Mouse (Mus musculus) forebrain, embryonic 12.5 days (tissue): ENCODE results near the gene Ace. TPM values are rescaled to one million over a fixed set of nuclear protein-coding genes. Genes with fewer than 3 reads are reported as not detected.
A peak's percentile ranks its signal among the peaks of the same experiment; 100 is the strongest.

ENCODE experiments used
- ATAC-seq: fragments of 200-750 bp; cut with Nextera tagmentation; 2 replicates; pipeline ENCODE4 v1.8.0; 2017; ENCODE audit warnings: moderate TSS enrichment; ENCODE audit not compliant: low FRiP score
- H3K27ac ChIP-seq: fragments of 300-500 bp; sonication (generic); 2 replicates; pipeline ENCODE4 v1.5.1; 2016; ENCODE audit warnings: mild to moderate bottlenecking
- H3K27me3 ChIP-seq: fragments of 300-500 bp; sonication (generic); 2 replicates; pipeline ENCODE4 v1.6.1; 2016; ENCODE audit warnings: mild to moderate bottlenecking
- H3K36me3 ChIP-seq: fragments of 300-500 bp; sonication (generic); replicated peaks from 2 replicates; pipeline ENCODE4 v1.6.1; 2016; ENCODE audit warnings: mild to moderate bottlenecking
- H3K4me1 ChIP-seq: fragments of 300-500 bp; sonication (generic); 2 replicates; pipeline ENCODE4 v1.6.1; 2016
- H3K4me2 ChIP-seq: fragments of 300-500 bp; sonication (generic); 2 replicates; pipeline ENCODE4 v1.6.1; 2016; ENCODE audit warnings: mild to moderate bottlenecking, moderate library complexity
- H3K4me3 ChIP-seq: fragments of 300-500 bp; sonication (generic); replicated peaks from 2 replicates; pipeline ENCODE4 v1.5.1; 2016; ENCODE audit warnings: mild to moderate bottlenecking
- H3K9ac ChIP-seq: fragments of 300-500 bp; sonication (generic); 2 replicates; pipeline ENCODE4 v1.6.1; 2016; ENCODE audit warnings: mild to moderate bottlenecking
- H3K9me3 ChIP-seq: fragments of 300-500 bp; sonication (generic); 2 replicates; pipeline ENCODE4 v1.6.1; 2016
- WGBS: fragments of 180-500 bp; shearing (Covaris S2); methylation state at CpG from one replicate; pipeline ENCODE4 v1.1.7; 2016; 5-methylcytosine and 5-hydroxymethylcytosine counted together
- polyA plus RNA-seq: library from polyadenylated mRNA; unstranded; fragments of >200 nt; fragmentation: Nextera tagmentation; extraction: Ambion mirVana; gene quantifications from 2 replicates; pipeline ENCODE4 v1.2.1, GENCODE M21; 2016

Gene Ace
- polyA plus RNA-seq, result 0.60 and 0.78 TPM in 2 replicates

DNA sequence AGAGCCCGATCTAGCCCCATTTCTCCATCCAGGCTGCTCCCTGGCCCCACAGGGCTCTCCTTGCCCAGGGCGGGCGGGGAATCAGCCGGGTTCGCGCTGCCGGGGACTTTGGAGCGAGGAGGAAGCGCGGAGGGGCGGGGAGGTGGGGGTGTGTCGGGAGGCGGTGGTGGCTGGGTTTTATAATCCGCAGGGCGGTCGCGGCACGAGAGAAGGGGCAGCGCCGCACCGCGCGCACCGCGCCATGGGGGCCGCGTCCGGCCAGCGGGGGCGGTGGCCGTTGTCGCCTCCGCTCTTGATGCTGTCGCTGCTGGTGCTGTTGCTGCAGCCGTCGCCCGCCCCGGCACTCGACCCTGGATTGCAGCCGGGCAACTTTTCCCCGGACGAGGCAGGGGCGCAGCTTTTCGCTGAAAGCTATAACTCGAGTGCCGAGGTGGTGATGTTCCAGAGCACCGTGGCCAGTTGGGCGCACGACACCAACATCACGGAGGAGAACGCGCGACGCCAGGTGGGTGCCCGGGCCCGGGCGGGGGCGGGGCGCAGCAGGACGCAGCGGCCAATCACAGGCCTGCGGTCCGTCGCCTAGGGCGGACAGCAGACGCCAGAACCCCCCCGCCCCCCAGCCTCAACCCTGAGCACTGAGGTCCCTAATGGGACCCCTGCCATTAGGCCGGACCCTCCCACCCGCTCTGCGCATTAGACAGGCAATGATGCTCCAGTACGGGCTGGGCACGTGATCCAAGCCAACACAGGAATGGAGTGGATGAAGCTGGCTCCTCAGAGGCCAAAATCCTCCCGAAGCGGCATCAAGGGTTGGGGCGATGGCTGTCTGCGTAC is at the start of gene Ace:
TSS of gene Ace (plus strand) at position 205 of the 834 bp plus-strand sequence.
- peaks cover 55% of the 10 kb centered on the region for H3K27me3 ChIP-seq
- no peak within 1 kb of the TSS for H3K27ac ChIP-seq
- ATAC-seq, result peak; percentile 65
- WGBS, result under 1% methylated on average over 67 of the region's 76 CpGs
- H3K4me1 ChIP-seq, result peaks cover 15% of the 10 kb centered on the region
- H3K4me3 ChIP-seq, result peak within 1 kb of the TSS; percentile 61
- no peaks in the 10 kb centered on the region for H3K36me3 ChIP-seq
- peak within 1 kb of the TSS; percentile 99 for H3K4me2 ChIP-seq
- no peaks in the 10 kb centered on the region for H3K9me3 ChIP-seq
- peak within 1 kb of the TSS; percentile 58 for H3K9ac ChIP-seq

DNA sequence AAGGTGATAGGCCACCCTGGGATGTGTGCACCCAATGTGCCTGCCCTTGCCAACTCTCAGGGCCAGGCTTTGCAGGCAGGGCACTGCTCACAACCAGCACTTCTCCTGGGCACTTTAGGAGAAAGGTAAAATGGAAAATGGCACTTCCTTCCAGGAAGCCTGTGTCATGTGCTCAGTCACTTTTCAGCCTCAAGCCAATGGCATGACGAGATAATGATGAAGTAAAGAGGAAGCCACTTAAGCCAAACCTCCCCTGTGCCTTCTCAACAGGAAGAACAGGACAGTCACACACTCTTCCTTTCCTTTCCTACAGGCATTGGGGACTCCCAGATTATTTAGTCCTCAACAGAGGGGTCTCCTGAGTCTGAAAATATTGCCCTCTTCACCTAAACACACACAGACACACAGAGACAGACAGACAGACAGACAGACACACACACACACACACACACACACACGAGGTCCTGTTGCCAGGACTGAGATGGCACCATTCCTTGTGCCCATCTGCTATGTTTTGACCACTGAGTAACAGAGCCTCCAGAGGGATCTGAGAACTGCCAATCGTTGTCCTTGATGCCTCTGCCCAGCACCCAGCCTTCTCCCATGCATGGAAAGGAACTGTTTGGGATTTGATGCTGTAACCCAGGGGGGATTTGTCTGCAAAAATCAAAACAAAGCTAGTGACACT is 47.5 kb upstream of the Ace start:
- no peak overlapping the region for H3K27ac ChIP-seq
- H3K27me3 ChIP-seq, result no peaks in the 10 kb centered on the region
- no peaks in the 10 kb centered on the region for H3K9me3 ChIP-seq
- no peaks in the 10 kb centered on the region for H3K4me1 ChIP-seq
- H3K4me2 ChIP-seq, result no peak overlapping the region
- 87% methylated on average over 3 of the region's 3 CpGs for WGBS
- no peak overlapping the region for H3K9ac ChIP-seq
- ATAC-seq, result no peak
- H3K36me3 ChIP-seq, result peaks cover 42% of the 10 kb centered on the region
- no peak overlapping the region for H3K4me3 ChIP-seq

DNA sequence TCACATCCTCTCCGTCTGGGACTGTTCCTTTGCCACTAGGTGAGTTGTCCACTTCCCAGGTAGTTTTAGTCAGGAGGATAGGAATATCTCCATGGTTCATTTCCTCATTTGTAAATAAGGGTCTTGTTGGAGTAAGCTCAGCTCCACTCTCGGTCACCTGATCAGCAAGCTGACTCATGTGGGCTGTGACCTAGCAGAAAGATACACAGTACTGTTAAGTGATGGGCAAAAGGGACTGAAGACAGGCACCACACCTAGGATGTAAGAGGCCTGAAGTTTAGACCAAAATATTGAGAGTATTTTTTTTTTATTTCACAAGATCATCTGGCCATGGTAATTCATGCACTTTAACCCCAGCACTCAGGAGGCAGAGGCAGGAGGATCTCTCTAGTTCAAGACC is 46.9 kb upstream of the Ace start:
- no peak overlapping the region for H3K4me2 ChIP-seq
- 90% methylated on average over 2 of the region's 2 CpGs for WGBS
- H3K36me3 ChIP-seq, result peaks cover 42% of the 10 kb centered on the region
- ATAC-seq, result no peak
- no peak overlapping the region for H3K4me3 ChIP-seq
- no peak overlapping the region for H3K9ac ChIP-seq
- no peaks in the 10 kb centered on the region for H3K4me1 ChIP-seq
- H3K27ac ChIP-seq, result no peak overlapping the region
- H3K9me3 ChIP-seq, result no peaks in the 10 kb centered on the region
- no peaks in the 10 kb centered on the region for H3K27me3 ChIP-seq

DNA sequence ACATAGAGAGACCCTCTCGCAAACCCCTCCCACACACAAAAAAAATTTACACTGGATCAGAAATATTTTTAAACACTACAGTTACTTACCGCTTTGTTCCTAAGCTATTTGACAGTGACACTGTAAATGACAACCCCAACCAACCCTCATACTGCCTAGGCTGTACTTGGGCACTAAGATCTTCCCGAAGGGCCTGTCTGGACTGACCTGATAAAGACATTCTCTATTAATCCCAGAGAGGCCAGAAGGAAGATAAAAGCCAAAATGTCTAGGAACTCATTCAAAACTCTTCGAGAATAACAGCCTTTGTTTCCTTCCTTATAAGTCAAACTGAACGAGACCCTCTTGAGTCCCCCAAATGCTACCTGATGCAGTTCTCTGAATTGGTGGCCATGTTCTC is 46.5 kb upstream of the Ace start:
- 92% methylated on average over 5 of the region's 5 CpGs for WGBS
- Histone ChIP-seq H3K4me3 (no peak overlapping the region), H3K27me3 (no peaks in the 10 kb centered on the region), H3K4me2 (no peak overlapping the region), H3K9me3 (no peaks in the 10 kb centered on the region), H3K27ac (no peak overlapping the region), H3K4me1 (no peaks in the 10 kb centered on the region), H3K9ac (no peak overlapping the region), H3K36me3 (peaks cover 42% of the 10 kb centered on the region)
- ATAC-seq, result no peak

DNA sequence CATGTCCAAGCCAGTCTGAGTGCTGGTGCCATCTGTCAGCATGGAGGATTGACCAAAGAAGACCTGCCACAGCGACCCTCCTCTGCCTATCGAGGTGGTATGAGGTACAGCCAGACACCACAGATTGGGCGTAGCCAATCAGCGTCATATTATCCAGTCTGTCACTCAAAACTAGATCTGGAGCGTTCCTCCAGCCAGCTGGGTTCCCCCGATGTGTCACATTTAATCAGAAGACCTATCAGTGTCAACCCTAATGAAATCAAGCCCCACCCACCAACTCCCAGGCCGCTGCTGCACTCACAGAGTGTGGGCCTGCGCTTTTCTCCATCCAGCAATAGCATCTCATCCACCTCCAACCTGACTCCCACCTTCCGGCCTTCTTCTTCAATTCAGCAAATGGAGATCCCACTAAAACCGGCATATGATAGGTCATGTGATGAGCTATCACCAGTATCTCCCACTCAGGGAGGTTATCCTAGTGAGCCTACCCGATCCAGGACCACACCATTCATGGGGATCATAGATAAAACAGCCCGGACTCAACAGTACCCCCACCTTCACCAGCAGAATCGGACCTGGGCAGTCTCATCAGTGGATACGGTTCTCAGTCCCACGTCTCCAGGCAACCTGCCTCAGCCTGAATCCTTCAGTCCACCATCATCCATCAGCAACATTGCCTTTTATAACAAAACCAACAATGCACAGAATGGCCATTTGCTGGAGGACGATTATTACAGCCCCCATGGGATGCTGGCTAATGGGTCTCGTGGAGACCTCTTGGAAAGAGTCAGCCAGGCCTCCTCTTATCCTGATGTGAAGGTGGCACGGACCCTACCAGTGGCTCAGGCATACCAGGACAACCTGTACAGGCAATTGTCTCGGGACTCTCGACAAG is 44.7 kb upstream of the Ace start:
- H3K36me3 ChIP-seq, result peaks cover 35% of the 10 kb centered on the region
- no peak overlapping the region for H3K4me3 ChIP-seq
- 94% methylated on average over 20 of the region's 20 CpGs for WGBS
- ATAC-seq, result no peak
- no peak overlapping the region for H3K9ac ChIP-seq
- H3K9me3 ChIP-seq, result no peaks in the 10 kb centered on the region
- H3K27ac ChIP-seq, result no peak overlapping the region
- H3K27me3 ChIP-seq, result no peaks in the 10 kb centered on the region
- H3K4me1 ChIP-seq, result peaks cover 5% of the 10 kb centered on the region
- no peak overlapping the region for H3K4me2 ChIP-seq

DNA sequence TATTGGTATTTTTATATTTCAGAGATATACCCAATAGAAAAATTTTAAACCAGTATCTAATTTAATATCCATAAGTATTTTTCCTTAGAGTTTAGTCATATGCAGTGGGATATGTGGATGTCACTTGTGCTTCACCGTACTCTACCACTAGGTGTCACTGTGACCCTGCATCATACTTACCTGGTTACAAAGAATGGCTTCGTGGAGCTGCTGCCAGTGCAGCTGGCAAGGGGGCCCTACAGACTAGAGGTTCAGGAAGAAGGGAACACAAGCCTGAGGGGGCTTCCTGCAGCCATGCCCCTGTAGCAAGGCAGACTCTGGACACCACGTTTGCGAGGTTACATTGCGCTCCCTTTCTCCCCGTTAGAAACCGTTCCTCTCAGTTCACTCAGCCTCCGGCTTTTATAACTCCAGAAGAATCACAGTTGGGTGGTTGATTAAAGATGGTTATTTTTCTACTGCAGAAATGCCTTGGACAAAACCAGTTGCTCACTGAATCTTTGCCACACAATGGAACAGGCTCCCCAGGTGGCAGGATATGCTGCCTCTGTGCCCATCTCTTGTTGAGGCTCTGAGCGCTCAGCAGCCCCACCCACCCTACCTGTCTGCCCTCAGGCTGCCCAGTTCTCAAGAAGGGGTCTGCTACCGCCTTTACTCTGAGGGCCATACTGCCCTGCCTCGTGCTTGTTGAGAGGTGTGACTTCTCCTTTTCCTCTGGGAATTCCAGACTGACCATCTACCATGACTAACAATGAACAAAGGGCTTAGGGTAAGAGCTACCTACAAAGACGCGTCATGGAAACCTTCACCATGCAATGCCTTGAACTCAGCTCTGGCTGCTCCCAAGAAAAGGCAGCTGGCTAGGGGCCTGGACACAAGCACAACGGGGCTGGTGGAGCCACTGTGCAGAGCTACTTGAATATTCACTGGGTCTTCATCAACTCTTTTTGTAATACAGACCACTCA is 40.4 kb upstream of the Ace start:
- Histone ChIP-seq H3K4me2 (no peak overlapping the region), H3K27me3 (no peaks in the 10 kb centered on the region), H3K27ac (no peak overlapping the region), H3K4me1 (peaks cover 5% of the 10 kb centered on the region), H3K9me3 (no peaks in the 10 kb centered on the region), H3K36me3 (peaks cover 14% of the 10 kb centered on the region; the same call in 1 of the 2 replicates), H3K4me3 (no peak overlapping the region), H3K9ac (no peak overlapping the region)
- WGBS, result 56% methylated on average over 14 of the region's 14 CpGs
- peak; percentile 83 for ATAC-seq

DNA sequence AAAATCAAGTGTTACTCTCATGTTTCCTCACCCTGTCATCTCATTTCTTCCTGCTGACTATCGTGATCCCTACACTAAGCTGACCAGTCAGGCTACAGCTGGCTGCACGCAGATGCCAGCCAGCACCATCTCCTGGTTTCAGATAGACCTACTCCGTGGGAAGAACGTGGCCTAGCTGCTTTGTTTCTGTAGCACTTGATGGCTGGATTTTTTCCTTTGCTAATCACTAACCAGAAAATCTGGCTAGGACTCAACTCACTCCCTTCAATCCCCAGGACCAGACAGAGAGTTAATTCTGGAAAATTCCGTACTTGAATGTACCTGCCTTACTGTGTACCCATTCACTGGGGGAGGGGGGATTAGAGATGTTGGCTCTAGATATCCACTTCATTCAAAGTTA is 39.6 kb upstream of the Ace start:
- Histone ChIP-seq H3K9ac (no peak overlapping the region), H3K4me2 (no peak overlapping the region), H3K4me3 (no peak overlapping the region), H3K27me3 (no peaks in the 10 kb centered on the region), H3K36me3 (0 out of 2 replicates have a peak, but pooled peaks cover 7% of the 10 kb centered on the region), H3K9me3 (no peaks in the 10 kb centered on the region), H3K4me1 (peaks cover 5% of the 10 kb centered on the region), H3K27ac (no peak overlapping the region)
- ATAC-seq, result no peak
- WGBS, result 70% methylated on average over 5 of the region's 5 CpGs

DNA sequence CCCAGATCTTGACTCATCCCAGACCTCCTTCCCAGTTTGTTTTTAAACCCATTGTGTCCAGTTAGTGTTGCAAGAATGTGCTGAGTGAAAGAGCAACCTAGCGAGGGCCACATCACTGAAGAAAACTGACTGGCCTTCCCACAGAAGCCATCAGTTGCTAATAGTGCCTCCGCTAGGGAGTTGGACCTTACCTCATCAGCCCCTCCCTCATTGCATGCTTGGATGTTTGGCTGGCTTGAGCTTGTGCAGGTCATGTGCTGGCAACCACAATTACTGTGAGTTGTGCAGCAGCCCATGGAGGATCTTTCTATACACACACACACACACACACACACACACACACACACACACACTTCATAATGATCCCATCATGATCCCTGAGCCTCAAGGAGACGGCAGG is 36.4 kb upstream of the Ace start:
- Histone ChIP-seq H3K27me3 (no peaks in the 10 kb centered on the region), H3K27ac (no peak overlapping the region), H3K4me1 (peaks cover 20% of the 10 kb centered on the region), H3K9me3 (no peaks in the 10 kb centered on the region), H3K36me3 (0 out of 2 replicates have a peak, but pooled peaks cover 11% of the 10 kb centered on the region), H3K4me2 (no peak overlapping the region), H3K4me3 (no peak overlapping the region), H3K9ac (no peak overlapping the region)
- WGBS, result 80% methylated on average over 3 of the region's 3 CpGs
- ATAC-seq, result no peak

DNA sequence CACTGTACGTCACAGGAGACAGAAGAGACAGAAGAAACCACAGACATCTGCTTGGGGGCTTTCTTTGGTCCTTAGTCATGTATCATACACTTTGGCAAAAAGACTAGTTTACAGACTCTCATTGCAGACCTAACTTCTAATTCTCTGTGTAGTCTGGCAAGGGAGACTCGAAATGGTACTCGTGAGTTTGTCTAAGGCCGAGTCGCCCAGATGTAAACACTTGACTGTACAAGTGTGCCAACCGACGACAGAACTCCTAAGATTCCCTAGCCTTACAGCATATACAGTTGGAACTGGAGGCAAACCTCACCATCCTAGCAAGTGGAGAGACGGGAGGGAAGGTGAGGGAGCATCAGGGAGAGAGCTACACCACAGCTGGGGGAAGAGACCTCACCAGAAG is 34.0 kb upstream of the Ace start:
- Histone ChIP-seq H3K36me3 (0 out of 2 replicates have a peak, but pooled peaks cover 11% of the 10 kb centered on the region), H3K9me3 (no peaks in the 10 kb centered on the region), H3K4me1 (peaks cover 17% of the 10 kb centered on the region), H3K4me2 (no peak overlapping the region), H3K4me3 (no peak overlapping the region), H3K27me3 (no peaks in the 10 kb centered on the region), H3K9ac (no peak overlapping the region), H3K27ac (no peak overlapping the region)
- ATAC-seq, result no peak
- WGBS, result 91% methylated on average over 8 of the region's 8 CpGs

DNA sequence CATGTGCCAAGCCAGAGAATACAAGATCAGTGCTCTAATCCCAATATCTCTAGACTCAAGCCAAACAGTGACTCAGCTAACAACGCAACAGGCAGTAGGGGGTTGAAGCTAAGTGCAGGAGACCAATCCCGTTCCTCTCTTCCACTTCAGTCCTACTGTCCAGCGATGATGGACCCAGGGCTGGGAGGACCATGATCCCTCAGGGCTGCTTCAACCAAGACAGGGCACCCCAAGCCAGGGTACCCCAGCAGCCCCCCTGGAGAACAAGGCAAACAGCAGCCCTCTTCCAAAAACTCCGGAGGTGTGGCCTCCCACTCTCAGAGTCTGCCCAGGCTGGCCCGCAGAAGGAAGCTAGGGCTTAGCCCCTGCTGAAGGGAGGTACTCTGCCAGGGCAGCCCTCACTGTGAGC is 33.4 kb upstream of the Ace start:
- Histone ChIP-seq H3K9me3 (no peaks in the 10 kb centered on the region), H3K27me3 (no peaks in the 10 kb centered on the region), H3K27ac (0 out of 2 replicates have a peak overlapping the region, but pooled peaks have one; percentile 5), H3K36me3 (0 out of 2 replicates have a peak, but pooled peaks cover 11% of the 10 kb centered on the region), H3K4me2 (no peak overlapping the region), H3K4me3 (no peak overlapping the region), H3K4me1 (peaks cover 18% of the 10 kb centered on the region), H3K9ac (no peak overlapping the region)
- WGBS, result 77% methylated on average over 5 of the region's 5 CpGs
- ATAC-seq, result 0 out of 2 replicates have a peak, but pooled peaks have one; percentile 27

DNA sequence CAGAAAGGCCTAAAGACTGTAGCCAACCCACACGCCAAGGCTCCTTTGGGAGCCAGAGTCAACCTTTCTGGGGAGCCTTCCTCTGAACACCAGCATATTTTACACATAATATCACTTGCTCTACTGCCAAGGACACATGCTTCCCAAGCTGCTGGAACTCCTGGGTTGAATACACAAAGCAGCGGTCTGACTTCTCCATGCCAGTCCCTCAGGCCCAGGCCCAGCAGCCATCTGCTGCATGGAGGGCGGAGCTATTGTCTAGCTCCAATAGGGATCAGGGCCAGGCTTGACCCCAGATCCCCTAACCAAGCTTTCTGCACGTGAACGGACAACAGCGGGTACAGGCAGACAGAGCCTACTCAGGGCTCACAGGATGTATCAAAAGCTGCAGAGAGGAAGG is 32.9 kb upstream of the Ace start:
- Histone ChIP-seq H3K4me2 (no peak overlapping the region), H3K36me3 (0 out of 2 replicates have a peak, but pooled peaks cover 11% of the 10 kb centered on the region), H3K9me3 (no peaks in the 10 kb centered on the region), H3K4me1 (peaks cover 18% of the 10 kb centered on the region), H3K27ac (0 out of 2 replicates have a peak overlapping the region, but pooled peaks have one; percentile 5), H3K4me3 (no peak overlapping the region), H3K27me3 (no peaks in the 10 kb centered on the region), H3K9ac (no peak overlapping the region)
- ATAC-seq, result 0 out of 2 replicates have a peak, but pooled peaks have one; percentile 49
- 44% methylated on average over 6 of the region's 6 CpGs for WGBS
